Mouse (Mus musculus) heart, postnatal 14 days (tissue): ENCODE measurements around the gene Psg16. TPM values are rescaled to one million over a fixed set of nuclear protein-coding genes. Genes with fewer than 3 reads are reported as not detected.
A peak's percentile ranks its signal among the peaks of the same experiment; 100 is the strongest.
"Not testable (repeated sequence)": the region's sequence is repeated elsewhere in the genome, so short reads cannot be mapped to it uniquely, and the experiment has no call there.

Source experiments
- DNase-seq, 2 experiments: peaks; one replicate each; pipeline ENCODE4 v3.0.0; 2021 to 2022
- intact Hi-C: fragments of 180-260 bp; cut with DNase I; formaldehyde crosslinking; loops from one replicate; pipeline ENCODE4 v1.15.1; 2025
- total RNA-seq, 2 experiments: library from RNA; stranded (reverse); gene quantifications; 2 replicates each; pipeline ENCODE4 v1.2.3; 2021

Psg16 gene
- total RNA-seq, 2 experiments from 2014 or later: 0.05 TPM

- intact Hi-C loops: loop anchor here (5.0 kb wide), 1 partner anchor 122 kb away; no protein-coding TSS in a partner anchor
- DNase-seq: no peak
Measured at GRCm38 (mm10) chr7:17054325-17054989, 19.4 kb upstream of the Psg16 start.

- intact Hi-C loops: no loop called here
- no peak for DNase-seq
Measured at GRCm38 (mm10) chr7:17055287-17055946, 18.4 kb upstream of the Psg16 start.

GRCm38 (mm10) chr7:17056081-17056581 lies 17.7 kb upstream of the Psg16 start:
- intact Hi-C loops: no loop called here
- DNase-seq: peak; percentile 84 to 86

- DNase-seq: peak; percentile 36 to 53
- intact Hi-C loops: no loop called here
Measured at GRCm38 (mm10) chr7:17056601-17057523, 17.0 kb upstream of the Psg16 start.

GRCm38 (mm10) chr7:17058071-17058689 lies 15.7 kb upstream of the Psg16 start:
- peak; percentile 88 to 91 for DNase-seq
- intact Hi-C loops: no loop called here

- peak; percentile 53 to 63 for DNase-seq
- intact Hi-C loops: no loop called here
Measured at GRCm38 (mm10) chr7:17058816-17059462, 14.9 kb upstream of the Psg16 start.

GRCm38 (mm10) chr7:17059463-17059844 lies 14.4 kb upstream of the Psg16 start:
- intact Hi-C loops: no loop called here
- no peak for DNase-seq

GRCm38 (mm10) chr7:17060031-17060781 lies 13.6 kb upstream of the Psg16 start:
- intact Hi-C loops: loop anchor here (5.0 kb wide), 1 partner anchor 33 kb away; the partner anchor contains the start of gene Ppp5c
- DNase-seq: peak; percentile 98 to 99

- intact Hi-C loops: loop anchor here (5.0 kb wide), 1 partner anchor 34 kb away; the partner anchor contains the start of gene Ppp5c
- DNase-seq: peak; percentile 50 to 68
Measured at GRCm38 (mm10) chr7:17060782-17061605, 12.8 kb upstream of the Psg16 start.

GRCm38 (mm10) chr7:17062389-17062788 lies 11.5 kb upstream of the Psg16 start, which contains the start of gene Hif3a:
Hif3a (minus strand) TSS chr7:17062427.
- peak; percentile 46 to 70 for DNase-seq
- intact Hi-C loops: loop anchor here (5.0 kb wide), 1 partner anchor 35 kb away; the partner anchor contains the start of gene Ppp5c

- intact Hi-C loops: loop anchor here (5.0 kb wide), 1 partner anchor 36 kb away; the partner anchor contains the start of gene Ppp5c
- no peak for DNase-seq
Measured at GRCm38 (mm10) chr7:17062845-17063244, 11.0 kb upstream of the Psg16 start.

GRCm38 (mm10) chr7:17065620-17066019 lies 8.2 kb upstream of the Psg16 start:
- DNase-seq: no peak

GRCm38 (mm10) chr7:17066412-17066811 lies 7.4 kb upstream of the Psg16 start:
- intact Hi-C loops: loop anchor here (1.0 to 2.0 kb wide), 4 partner anchors 16 to 136 kb away; no protein-coding TSS in a partner anchor

More at GRCm38 (mm10) chr7:17065620-17066019, 8.2 kb upstream of the Psg16 start:
- intact Hi-C loops: loop anchor here (1.0 to 2.0 kb wide), 4 partner anchors 15 to 135 kb away; no protein-coding TSS in a partner anchor

GRCm38 (mm10) chr7:17067000-17067399 lies 6.8 kb upstream of the Psg16 start:
- no peak for DNase-seq
- intact Hi-C loops: loop anchor here (1.0 to 2.0 kb wide), 4 partner anchors 16 to 136 kb away; no protein-coding TSS in a partner anchor

More at GRCm38 (mm10) chr7:17066412-17066811, 7.4 kb upstream of the Psg16 start:
- peak; percentile 86 to 92 for DNase-seq

- DNase-seq: not testable (repeated sequence)
- intact Hi-C loops: loop anchor here (2.0 kb wide), 2 partner anchors 17 to 137 kb away; no protein-coding TSS in a partner anchor
Measured at GRCm38 (mm10) chr7:17067651-17068050, 6.2 kb upstream of the Psg16 start.

GRCm38 (mm10) chr7:17073513-17073903 lies 332 bp upstream of the Psg16 start:
- intact Hi-C loops: loop anchor here (5.0 to 10.0 kb wide), 3 partner anchors 1321 to 1604 kb away; no protein-coding TSS in a partner anchor
- DNase-seq: no peak

GRCm38 (mm10) chr7:17076542-17076941 lies 2.7 kb downstream of the Psg16 start:
- DNase-seq: no peak

More at GRCm38 (mm10) chr7:17076542-17076941, 2.7 kb downstream of the Psg16 start:
- intact Hi-C loops: loop anchor here (10.0 kb wide), 1 partner anchor 1318 kb away; no protein-coding TSS in a partner anchor
